32 mouse cellular contexts compared by ENCODE assay signal in the genomic region with DNA sequence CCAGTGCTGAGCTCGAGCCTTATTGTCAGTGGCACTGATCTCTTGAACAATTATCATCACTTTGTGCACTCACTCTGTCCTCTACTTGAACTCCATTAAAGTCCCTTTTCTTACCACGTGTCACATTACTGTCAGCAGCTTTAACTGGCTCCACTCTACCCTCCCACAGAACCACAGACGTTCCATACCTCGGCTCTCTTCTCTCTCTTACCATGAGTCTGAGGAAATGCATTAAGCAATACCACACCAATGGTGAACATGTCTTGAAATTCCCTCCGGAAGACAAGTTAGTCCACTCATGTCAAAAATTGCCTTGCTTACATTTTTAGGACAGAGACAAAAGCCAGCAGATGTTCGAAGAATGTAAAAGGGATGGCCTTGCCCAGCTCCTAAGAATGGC.
"Had no signal": no experiment of that assay in that cellular context is flagged by ENCODE, and none has a peak within 500 bp of the region (broad histone marks: within the 10 kb centered on the region; RNA-seq: fewer than 3 reads in every experiment).

No protein-coding gene starts in this region.

- DNase-seq: left cerebral cortex, postnatal 4 days; liver; liver, embryonic 13.5 days; liver, postnatal 0 days; lung, adult 18-20 months; lung, adult 2 months; lung, embryonic 14.5 days; lung, postnatal 10 days; lung, postnatal 14 days; lung, postnatal 36 days; lung, postnatal 4 days; midbrain, embryonic 14.5 days had no signal

- H3K9me3 ChIP-seq: limb, embryonic 10.5 days; limb, embryonic 12.5 days; limb, embryonic 13.5 days; limb, embryonic 15.5 days; liver, embryonic 12.5 days; liver, embryonic 13.5 days; liver, embryonic 15.5 days; lung, embryonic 15.5 days; megakaryocyte, embryonic 14.5 days; midbrain, embryonic 10.5 days; midbrain, embryonic 12.5 days; midbrain, embryonic 13.5 days; midbrain, embryonic 15.5 days had no signal

- H3K4me3 ChIP-seq: left cerebral cortex, adult 2 months; limb, embryonic 10.5 days; limb, embryonic 12.5 days; limb, embryonic 13.5 days; limb, embryonic 15.5 days; liver, embryonic 12.5 days; liver, embryonic 13.5 days; liver, embryonic 15.5 days; lung, embryonic 15.5 days; megakaryocyte, embryonic 14.5 days; midbrain, embryonic 10.5 days; midbrain, embryonic 12.5 days; midbrain, embryonic 13.5 days; midbrain, embryonic 15.5 days; myocyte had no signal

- H3K27ac ChIP-seq: left cerebral cortex, adult 2 months; limb, embryonic 10.5 days; limb, embryonic 12.5 days; limb, embryonic 13.5 days; limb, embryonic 15.5 days; liver, embryonic 12.5 days; liver, embryonic 13.5 days; liver, embryonic 14.5 days; liver, embryonic 15.5 days; lung, embryonic 15.5 days; macrophage; midbrain, embryonic 10.5 days; midbrain, embryonic 12.5 days; midbrain, embryonic 13.5 days; midbrain, embryonic 15.5 days had no signal

- ATAC-seq: liver, embryonic 12.5 days; liver, postnatal 0 days; lung, postnatal 0 days; midbrain, embryonic 13.5 days; midbrain, embryonic 15.5 days; midbrain, embryonic 16.5 days had no signal

- H3K9ac ChIP-seq: limb, embryonic 12.5 days; limb, embryonic 13.5 days; limb, embryonic 15.5 days; liver, embryonic 12.5 days; liver, embryonic 13.5 days; liver, embryonic 14.5 days; liver, embryonic 15.5 days; liver, postnatal 0 days; lung, embryonic 14.5 days; lung, embryonic 15.5 days; midbrain, embryonic 12.5 days; midbrain, embryonic 13.5 days; midbrain, embryonic 15.5 days had no signal

- H3K4me1 ChIP-seq: limb, embryonic 10.5 days; limb, embryonic 12.5 days; limb, embryonic 15.5 days; liver, embryonic 12.5 days; liver, embryonic 13.5 days; liver, embryonic 15.5 days; lung, embryonic 15.5 days; megakaryocyte, embryonic 14.5 days; midbrain, embryonic 10.5 days; midbrain, embryonic 12.5 days; midbrain, embryonic 13.5 days; midbrain, embryonic 15.5 days had no signal

- H3K36me3 ChIP-seq: limb, embryonic 10.5 days; limb, embryonic 12.5 days; limb, embryonic 13.5 days; limb, embryonic 15.5 days; liver, embryonic 12.5 days; liver, embryonic 13.5 days; liver, embryonic 15.5 days; lung, embryonic 15.5 days; midbrain, embryonic 10.5 days; midbrain, embryonic 12.5 days; midbrain, embryonic 13.5 days; midbrain, embryonic 15.5 days had no signal

- H3K27me3 ChIP-seq: limb, embryonic 12.5 days; limb, embryonic 13.5 days; liver, embryonic 12.5 days; liver, embryonic 13.5 days; liver, embryonic 15.5 days; lung, embryonic 15.5 days; midbrain, embryonic 12.5 days; midbrain, embryonic 13.5 days; midbrain, embryonic 15.5 days had no signal

- H3K4me2 ChIP-seq: limb, embryonic 12.5 days; limb, embryonic 13.5 days; limb, embryonic 15.5 days; liver, embryonic 11.5 days; liver, embryonic 12.5 days; liver, embryonic 13.5 days; liver, embryonic 15.5 days; lung, embryonic 14.5 days; lung, embryonic 15.5 days; midbrain, embryonic 11.5 days; midbrain, embryonic 12.5 days; midbrain, embryonic 13.5 days; midbrain, embryonic 15.5 days had no signal
